Mouse (Mus musculus) E14TG2a.4 (cell line): ENCODE results near the gene Col2a1.

Experiments used
- CTCF ChIP-seq: conservative IDR thresholded peaks from 2 replicates; pipeline ENCODE4 v1.5.1; 2014; ENCODE audit warnings: low read length
- NANOG ChIP-seq: IDR thresholded peaks from 2 replicates; pipeline ENCODE4 v1.6.1; 2014; ENCODE audit warnings: borderline replicate concordance, low read length, mixed read lengths
- POU5F1 ChIP-seq: IDR thresholded peaks from 2 replicates; pipeline ENCODE4 v1.6.1; 2014; ENCODE audit warnings: low read length, borderline replicate concordance

- TF ChIP-seq CTCF (no peak), NANOG (no peak), POU5F1 (no peak)
Observed at GRCm38 (mm10) chr15:98029798-98030197, 25.3 kb upstream of the Col2a1 start.
